Mouse (Mus musculus) testis, postnatal 10 days (tissue): ENCODE measurements around the gene Gm20695.
"Not testable (repeated sequence)": the region's sequence is repeated elsewhere in the genome, so short reads cannot be mapped to it uniquely, and the experiment has no call there.

Experiments used
- DNase-seq: peaks from one replicate; pipeline ENCODE4 v3.0.0; 2021; ENCODE audit warnings: low spot score

The Gm20695 gene

GRCm38 (mm10) chr16:3884201-3885064 lies at the start of gene Gm20695, which contains the start of gene Zfp597:
TSS of gene Gm20695 (plus strand) at chr16:3884648.
TSS of gene Zfp597 (minus strand) at chr16:3884561.
- DNase-seq, result peak; percentile 96

GRCm38 (mm10) chr16:3835461-3835860 lies 49.0 kb upstream of the Gm20695 start:
- DNase-seq, result no peak

- no peak for DNase-seq
Observed at GRCm38 (mm10) chr16:3839157-3839885, 45.1 kb upstream of the Gm20695 start.

- DNase-seq, result no peak
Observed at GRCm38 (mm10) chr16:3842989-3843388, 41.5 kb upstream of the Gm20695 start.

- no peak for DNase-seq
Observed at GRCm38 (mm10) chr16:3843796-3844195, 40.7 kb upstream of the Gm20695 start.

GRCm38 (mm10) chr16:3846711-3847518 lies 37.5 kb upstream of the Gm20695 start, which contains the start of gene Zfp174:
TSS of gene Zfp174 (plus strand) at chr16:3847268.
- peak; percentile 90 for DNase-seq

- no peak for DNase-seq
Observed at GRCm38 (mm10) chr16:3847871-3848270, 36.6 kb upstream of the Gm20695 start.

- DNase-seq, result no peak
Observed at GRCm38 (mm10) chr16:3848416-3848815, 36.0 kb upstream of the Gm20695 start.

- not testable (repeated sequence) for DNase-seq
Observed at GRCm38 (mm10) chr16:3851301-3851700, 33.1 kb upstream of the Gm20695 start.

- DNase-seq, result no peak
Observed at GRCm38 (mm10) chr16:3852586-3852985, 31.9 kb upstream of the Gm20695 start.

- no peak for DNase-seq
Observed at GRCm38 (mm10) chr16:3854437-3855182, 29.8 kb upstream of the Gm20695 start.

GRCm38 (mm10) chr16:3855776-3856175 lies 28.7 kb upstream of the Gm20695 start:
- DNase-seq, result no peak

GRCm38 (mm10) chr16:3859254-3859653 lies 25.2 kb upstream of the Gm20695 start:
- no peak for DNase-seq

- no peak for DNase-seq
Observed at GRCm38 (mm10) chr16:3871815-3872214, 12.6 kb upstream of the Gm20695 start.

- peak; percentile 94 for DNase-seq
Observed at GRCm38 (mm10) chr16:3872216-3873047, 12.0 kb upstream of the Gm20695 start, which contains the start of gene Naa60. TSS of gene Naa60 (plus strand) at chr16:3872375.

GRCm38 (mm10) chr16:3876346-3876745 lies 8.1 kb upstream of the Gm20695 start:
- DNase-seq, result no peak

GRCm38 (mm10) chr16:3885065-3885670 lies 720 bp downstream of the Gm20695 start:
- no peak for DNase-seq

- DNase-seq, result no peak
Observed at GRCm38 (mm10) chr16:3891621-3892295, 7.3 kb downstream of the Gm20695 start.

- DNase-seq, result no peak
Observed at GRCm38 (mm10) chr16:3893739-3894138, 9.3 kb downstream of the Gm20695 start.
